Mouse (Mus musculus): ENCODE measurements around the gene Rnf180. TPM values are rescaled to one million over a fixed set of nuclear protein-coding genes. Genes with fewer than 3 reads are reported as not detected.

The Rnf180 gene
- polyA plus RNA-seq, 1 experiment, result 0.72 TPM

- no peak for DNase-seq
- Histone ChIP-seq H3K27ac (ENCODE audit: insufficient read depth, low read depth, low read length) (no peak overlapping the region), H3K4me1 (ENCODE audit: control insufficient read depth, insufficient read depth, low read length) (no peaks in the 10 kb centered on the region), H3K36me3 (ENCODE audit: control insufficient read depth, insufficient read depth, low read length) (no peaks in the 10 kb centered on the region), H3K4me3 (ENCODE audit: insufficient read depth, low read depth, low read length) (no peak overlapping the region), H3K27me3 (replicated peaks; ENCODE audit: control insufficient read depth, insufficient read depth, low read length) (no peaks in the 10 kb centered on the region)
- TF ChIP-seq POLR2A (IDR thresholded peaks at IDR 0.05; ENCODE audit: low read depth, low read length), result no peak
- no peak for TF ChIP-seq CTCF (conservative IDR thresholded peaks at IDR 0.05; ENCODE audit: insufficient read depth, insufficient read length, low read depth, low read length)
- WGBS, result 66% methylated on average over 4 of the region's 4 CpGs
These were observed 193.9 kb downstream of the Rnf180 start for GRCm38 (mm10) chr13:105100705-105101104.

- no peak for DNase-seq
- Histone ChIP-seq H3K27ac (ENCODE audit: insufficient read depth, low read depth, low read length) (no peak overlapping the region), H3K27me3 (replicated peaks; ENCODE audit: control insufficient read depth, insufficient read depth, low read length) (no peaks in the 10 kb centered on the region), H3K36me3 (ENCODE audit: control insufficient read depth, insufficient read depth, low read length) (no peaks in the 10 kb centered on the region), H3K4me3 (ENCODE audit: insufficient read depth, low read depth, low read length) (no peak overlapping the region), H3K4me1 (ENCODE audit: control insufficient read depth, insufficient read depth, low read length) (no peaks in the 10 kb centered on the region)
- 93% methylated on average over 2 of the region's 2 CpGs for WGBS
- TF ChIP-seq POLR2A (IDR thresholded peaks at IDR 0.05; ENCODE audit: low read depth, low read length) (no peak), CTCF (conservative IDR thresholded peaks at IDR 0.05; ENCODE audit: insufficient read depth, insufficient read length, low read depth, low read length) (no peak)
These were observed 198.3 kb downstream of the Rnf180 start for GRCm38 (mm10) chr13:105096316-105096715.

- H3K27ac ChIP-seq (ENCODE audit: insufficient read depth, low read depth, low read length), result no peak overlapping the region
- H3K4me1 ChIP-seq (ENCODE audit: control insufficient read depth, insufficient read depth, low read length), result no peaks in the 10 kb centered on the region
- no peaks in the 10 kb centered on the region for H3K36me3 ChIP-seq (ENCODE audit: control insufficient read depth, insufficient read depth, low read length)
- 97% methylated on average over 3 of the region's 3 CpGs for WGBS
- DNase-seq, result no peak
- TF ChIP-seq POLR2A (IDR thresholded peaks at IDR 0.05; ENCODE audit: low read depth, low read length) (no peak), CTCF (conservative IDR thresholded peaks at IDR 0.05; ENCODE audit: insufficient read depth, insufficient read length, low read depth, low read length) (no peak)
- H3K4me3 ChIP-seq (ENCODE audit: insufficient read depth, low read depth, low read length), result no peak overlapping the region
- no peaks in the 10 kb centered on the region for H3K27me3 ChIP-seq (replicated peaks; ENCODE audit: control insufficient read depth, insufficient read depth, low read length)
These were observed 205.3 kb downstream of the Rnf180 start for GRCm38 (mm10) chr13:105089276-105089675.

- DNase-seq, result no peak
- Histone ChIP-seq H3K4me1 (ENCODE audit: control insufficient read depth, insufficient read depth, low read length) (no peaks in the 10 kb centered on the region), H3K27ac (ENCODE audit: insufficient read depth, low read depth, low read length) (no peak within 1 kb of the TSS), H3K36me3 (ENCODE audit: control insufficient read depth, insufficient read depth, low read length) (no peaks in the 10 kb centered on the region), H3K4me3 (ENCODE audit: insufficient read depth, low read depth, low read length) (no peak within 1 kb of the TSS), H3K27me3 (replicated peaks; ENCODE audit: control insufficient read depth, insufficient read depth, low read length) (no peaks in the 10 kb centered on the region)
- no peak for TF ChIP-seq CTCF (conservative IDR thresholded peaks at IDR 0.05; ENCODE audit: insufficient read depth, insufficient read length, low read depth, low read length)
- TF ChIP-seq POLR2A (IDR thresholded peaks at IDR 0.05; ENCODE audit: low read depth, low read length), result no peak
- 93% methylated on average over 10 of the region's 10 CpGs for WGBS
These were observed 212.8 kb downstream of the Rnf180 start, which contains the start of gene 4933425L06Rik for GRCm38 (mm10) chr13:105081862-105082261. 4933425L06Rik (plus strand) TSS chr13:105082122.

Other genes with a start within 250 kb of the Rnf180 start
- gene Rgs7bp, start 239.9 kb downstream of the Rnf180 start, polyA plus RNA-seq (2012; rRNA removed), result 0.33 TPM in 2 replicates
- not detected in 2 replicates for gene 4933425L06Rik, start 212.7 kb downstream of the Rnf180 start, polyA plus RNA-seq (2012; rRNA removed)
- gene Htr1a, start 148.8 kb upstream of the Rnf180 start, polyA plus RNA-seq (2012; rRNA removed), result not detected in 2 replicates

Measured in kidney, adult 2 months (tissue).